In the genomic region with DNA sequence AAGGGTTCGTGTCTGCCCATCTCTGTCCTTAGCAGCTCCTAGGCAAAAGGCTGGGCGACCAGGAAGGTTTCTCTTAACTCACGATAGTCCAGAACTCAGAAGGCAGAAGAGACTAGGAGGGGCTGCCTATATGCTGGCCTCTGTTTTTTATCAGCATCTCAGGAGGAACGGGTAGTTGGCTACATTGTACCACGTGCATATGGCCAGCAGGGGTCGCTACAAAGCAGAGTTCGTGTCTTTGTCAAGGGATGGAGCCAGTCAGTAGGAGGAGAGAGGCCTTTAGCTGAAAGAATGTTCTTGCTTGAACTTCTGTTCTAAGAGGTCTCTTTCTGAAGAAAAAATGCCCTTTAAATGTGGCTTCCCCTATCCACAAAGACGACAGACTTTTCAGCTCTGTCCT, we compare ENCODE assay signal across 8 mouse cellular contexts. TPM values are rescaled to one million over a fixed set of nuclear protein-coding genes. Genes with fewer than 3 reads are reported as not detected.
DNase-seq lines count a peak whose midpoint lies in the region; ATAC-seq lines count a peak whose summit lies in the region.

No protein-coding gene starts in this region.

- ATAC-seq in megakaryocyte-erythroid progenitor cell, adult 5-6 weeks (replicated peaks; ENCODE audit: low FRiP score, low TSS enrichment, poor library complexity, severe bottlenecking), result peak; percentile 80

- DNase-seq in R1 (ENCODE audit: low read depth, low spot score), result peak; percentile 73
- peak; percentile 73 to 86 for DNase-seq in cerebellum, postnatal 25 days
- peak; percentile 46 to 61 for DNase-seq in gastrocnemius, adult 8-10 months (ENCODE audit: low spot score in 2 of 2)
- peak; percentile 84 for DNase-seq in hindlimb bud, embryonic 11.5 days (ENCODE audit: extremely low spot score, low read depth, low spot score)
- DNase-seq in left cerebral cortex, adult 8-10 months (ENCODE audit: low spot score in 2 of 2), result peak; percentile 41 to 70
- peak; percentile 50 to 56 for DNase-seq in right cerebral cortex, postnatal 36 days (ENCODE audit: low spot score in 2 of 2)
- peak; percentile 71 for DNase-seq in yolk sac, embryonic 10.5 days (ENCODE audit: low spot score)

RNA-seq across cellular contexts. Expression of a gene that starts 46.1 kb away (rescaled TPM):
- 10 to 100 TPM in 1 of 4 experiments, 1 to 10 TPM in 3; 7.8 to 12.6 (median 9.5) TPM for total RNA-seq in gastrocnemius, adult 8-10 months (2022)
- 10 to 100 TPM in 3 of 4 experiments, 1 to 10 TPM in 1; 9.7 to 11.3 (median 10.7) TPM for total RNA-seq in left cerebral cortex, adult 8-10 months (2022)
- total RNA-seq in megakaryocyte-erythroid progenitor cell, adult 5-6 weeks (2014; fragmentation: Nextera tagmentation), result 9.9 and 13.4 TPM in 2 replicates
- 3.2 and 11.0 TPM in 2 replicates for total RNA-seq in megakaryocyte-erythroid progenitor cell, adult 5-6 weeks (2017)

RNA-seq across cellular contexts. Expression of a gene that starts 47.2 kb away (rescaled TPM):
- total RNA-seq in gastrocnemius, adult 8-10 months (2022), result 1 to 10 TPM; 4.3 to 9.0 (median 5.6) TPM
- total RNA-seq in left cerebral cortex, adult 8-10 months (2022), result 1 to 10 TPM; 4.2 to 7.7 (median 6.6) TPM
- total RNA-seq in megakaryocyte-erythroid progenitor cell, adult 5-6 weeks (2014; fragmentation: Nextera tagmentation), result 8.9 and 18.6 TPM in 2 replicates
- 17.7 and 38.1 TPM in 2 replicates for total RNA-seq in megakaryocyte-erythroid progenitor cell, adult 5-6 weeks (2017)

Comparison
In these comparisons a context has a peak if more than half of its experiments do, and no peak if none do; other contexts are left out.
1. Peak in every context shown above with its lines: DNase-seq and ATAC-seq.